Mouse (Mus musculus) brain, embryonic 14.5 days (tissue): Measurements from ENCODE around the gene Pth.

Experiments
- CTCF ChIP-seq: fragments of 200-500 bp; IDR thresholded peaks from 2 replicates; pipeline ENCODE4 v1.5.1; 2012; ENCODE audit warnings: inconsistent platforms, mild to moderate bottlenecking, moderate library complexity, borderline replicate concordance; ENCODE audit not compliant: insufficient read depth, insufficient read length; ENCODE audit errors: extremely low read depth
- POLR2A ChIP-seq: fragments of 200-500 bp; IDR thresholded peaks from 2 replicates; pipeline ENCODE4 v1.6.1; 2012; ENCODE audit warnings: mild to moderate bottlenecking, inconsistent platforms, borderline replicate concordance; ENCODE audit not compliant: poor library complexity, insufficient read depth, insufficient read length, severe bottlenecking; ENCODE audit errors: extremely low read depth

DNA sequence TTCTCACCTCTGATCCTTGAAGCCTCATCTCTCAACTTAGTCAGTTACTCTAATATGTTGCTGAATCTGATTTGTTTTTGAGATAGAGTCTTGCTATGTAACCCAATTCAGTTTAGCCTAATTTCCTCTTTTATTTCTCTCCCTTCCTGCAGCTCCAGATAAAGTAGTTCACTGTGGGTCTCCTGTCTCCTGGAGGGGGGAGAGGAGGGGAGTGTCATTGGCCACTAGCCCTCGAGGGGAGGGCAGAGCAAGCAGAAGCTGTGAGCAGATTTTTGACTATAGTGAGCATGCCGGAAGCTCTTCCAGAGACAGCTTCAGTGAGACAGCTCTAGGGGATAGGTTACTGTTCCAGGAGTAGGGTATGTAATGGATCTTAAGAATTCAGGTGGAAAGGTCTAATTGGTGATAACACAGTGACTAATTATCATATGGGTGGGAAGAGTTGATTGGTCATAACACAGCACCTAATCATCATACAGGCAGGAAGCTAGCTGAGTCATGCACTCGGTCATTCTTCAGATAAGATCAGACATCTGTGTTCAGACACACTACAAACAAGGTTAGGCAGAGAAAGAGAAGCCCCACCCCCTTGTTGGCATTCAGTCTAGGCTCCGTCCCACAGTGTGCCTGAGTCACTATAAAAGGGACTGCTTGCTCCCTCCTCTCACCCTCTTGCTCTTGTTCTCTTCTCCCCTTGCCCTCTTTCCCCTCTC is 30.9 kb upstream of the Pth start:
- TF ChIP-seq CTCF (no peak), POLR2A (no peak)
